Mouse (Mus musculus): Measurements from ENCODE around the gene Spats2. TPM values are rescaled to one million over a fixed set of nuclear protein-coding genes. Genes with fewer than 3 reads are reported as not detected.

The Spats2 gene
- polyA plus RNA-seq, 2 experiments = 39.7 to 47.1 TPM

GRCm38 (mm10) chr15:99184217-99184914, 58.6 kb downstream of the Spats2 start:
- DNase-seq (ENCODE audit: low spot score) = no peak
- Histone ChIP-seq H3K9ac (ENCODE audit: low read depth, low read length, severe bottlenecking) (no peak overlapping the region), H3K27me3 (ENCODE audit: control insufficient read depth, insufficient read depth, low read length) (no peaks in the 10 kb centered on the region), H3K36me3 (ENCODE audit: control insufficient read depth, insufficient read depth, low read length) (peaks cover 85% of the 10 kb centered on the region), H3K4me2 (replicated peaks; ENCODE audit: low read depth, low read length, severe bottlenecking) (no peak overlapping the region), H3K9me3 (ENCODE audit: control insufficient read depth, low read length) (no peaks in the 10 kb centered on the region), H3K4me3 (replicated peaks; ENCODE audit: low read length) (no peak overlapping the region), H3K27ac (replicated peaks; ENCODE audit: low read depth, low read length) (no peak overlapping the region), H3K4me1 (ENCODE audit: control insufficient read depth, insufficient read depth, low read length) (no peaks in the 10 kb centered on the region)
- TF ChIP-seq POLR2A (IDR thresholded peaks at IDR 0.05; ENCODE audit: borderline replicate concordance, extremely low read depth, insufficient read depth, insufficient read length) = no peak
- ATAC-seq (ENCODE audit: low FRiP score, low read depth) = no peak
- 93% methylated on average over 9 of the region's 9 CpGs for WGBS

GRCm38 (mm10) chr15:99194358-99194757, 68.6 kb downstream of the Spats2 start:
- Histone ChIP-seq H3K4me1 (ENCODE audit: control insufficient read depth, insufficient read depth, low read length) (no peaks in the 10 kb centered on the region), H3K4me2 (replicated peaks; ENCODE audit: low read depth, low read length, severe bottlenecking) (no peak overlapping the region)
- no peak for ATAC-seq (ENCODE audit: low FRiP score, low read depth)

GRCm38 (mm10) chr15:99195043-99195442, 69.3 kb downstream of the Spats2 start:
- no peak overlapping the region for H3K27ac ChIP-seq (replicated peaks; ENCODE audit: low read depth, low read length)
- H3K36me3 ChIP-seq (ENCODE audit: control insufficient read depth, insufficient read depth, low read length) = peaks cover 34% of the 10 kb centered on the region
- TF ChIP-seq POLR2A (IDR thresholded peaks at IDR 0.05; ENCODE audit: borderline replicate concordance, extremely low read depth, insufficient read depth, insufficient read length) = no peak
- H3K9me3 ChIP-seq (ENCODE audit: control insufficient read depth, low read length) = no peaks in the 10 kb centered on the region
- H3K4me1 ChIP-seq (ENCODE audit: control insufficient read depth, insufficient read depth, low read length) = no peaks in the 10 kb centered on the region
- DNase-seq (ENCODE audit: low spot score) = peak; percentile 31
- 61% methylated on average over 6 of the region's 6 CpGs for WGBS
- no peaks in the 10 kb centered on the region for H3K27me3 ChIP-seq (ENCODE audit: control insufficient read depth, insufficient read depth, low read length)
- H3K4me2 ChIP-seq (replicated peaks; ENCODE audit: low read depth, low read length, severe bottlenecking) = no peak overlapping the region
- no peak overlapping the region for H3K9ac ChIP-seq (ENCODE audit: low read depth, low read length, severe bottlenecking)
- no peak overlapping the region for H3K4me3 ChIP-seq (replicated peaks; ENCODE audit: low read length)
- no peak for ATAC-seq (ENCODE audit: low FRiP score, low read depth)

More at GRCm38 (mm10) chr15:99194358-99194757, 68.6 kb downstream of the Spats2 start:
- no peaks in the 10 kb centered on the region for H3K27me3 ChIP-seq (ENCODE audit: control insufficient read depth, insufficient read depth, low read length)
- peaks cover 33% of the 10 kb centered on the region for H3K36me3 ChIP-seq (ENCODE audit: control insufficient read depth, insufficient read depth, low read length)
- no peak for DNase-seq (ENCODE audit: low spot score)
- no peaks in the 10 kb centered on the region for H3K9me3 ChIP-seq (ENCODE audit: control insufficient read depth, low read length)
- H3K4me3 ChIP-seq (replicated peaks; ENCODE audit: low read length) = no peak overlapping the region
- no peak overlapping the region for H3K27ac ChIP-seq (replicated peaks; ENCODE audit: low read depth, low read length)
- WGBS = 90% methylated on average over 10 of the region's 10 CpGs
- TF ChIP-seq POLR2A (IDR thresholded peaks at IDR 0.05; ENCODE audit: borderline replicate concordance, extremely low read depth, insufficient read depth, insufficient read length) = no peak
- no peak overlapping the region for H3K9ac ChIP-seq (ENCODE audit: low read depth, low read length, severe bottlenecking)

GRCm38 (mm10) chr15:99198761-99199160, 73.0 kb downstream of the Spats2 start:
- H3K9ac ChIP-seq (ENCODE audit: low read depth, low read length, severe bottlenecking) = no peak overlapping the region
- no peak for TF ChIP-seq POLR2A (IDR thresholded peaks at IDR 0.05; ENCODE audit: borderline replicate concordance, extremely low read depth, insufficient read depth, insufficient read length)
- H3K4me3 ChIP-seq (replicated peaks; ENCODE audit: low read length) = no peak overlapping the region
- peaks cover 33% of the 10 kb centered on the region for H3K36me3 ChIP-seq (ENCODE audit: control insufficient read depth, insufficient read depth, low read length)
- H3K4me1 ChIP-seq (ENCODE audit: control insufficient read depth, insufficient read depth, low read length) = no peaks in the 10 kb centered on the region
- ATAC-seq (ENCODE audit: low FRiP score, low read depth) (no peak), DNase-seq (ENCODE audit: low spot score) (peak; percentile 45)
- no peak overlapping the region for H3K4me2 ChIP-seq (replicated peaks; ENCODE audit: low read depth, low read length, severe bottlenecking)
- H3K27ac ChIP-seq (replicated peaks; ENCODE audit: low read depth, low read length) = no peak overlapping the region
- no peaks in the 10 kb centered on the region for H3K27me3 ChIP-seq (ENCODE audit: control insufficient read depth, insufficient read depth, low read length)
- no peaks in the 10 kb centered on the region for H3K9me3 ChIP-seq (ENCODE audit: control insufficient read depth, low read length)

GRCm38 (mm10) chr15:99205959-99206358, 80.2 kb downstream of the Spats2 start:
- Histone ChIP-seq H3K36me3 (ENCODE audit: control insufficient read depth, insufficient read depth, low read length) (peaks cover 63% of the 10 kb centered on the region), H3K4me2 (replicated peaks; ENCODE audit: low read depth, low read length, severe bottlenecking) (no peak overlapping the region), H3K9ac (ENCODE audit: low read depth, low read length, severe bottlenecking) (no peak overlapping the region), H3K27ac (replicated peaks; ENCODE audit: low read depth, low read length) (no peak overlapping the region), H3K27me3 (ENCODE audit: control insufficient read depth, insufficient read depth, low read length) (no peaks in the 10 kb centered on the region), H3K9me3 (ENCODE audit: control insufficient read depth, low read length) (no peaks in the 10 kb centered on the region), H3K4me1 (ENCODE audit: control insufficient read depth, insufficient read depth, low read length) (no peaks in the 10 kb centered on the region), H3K4me3 (replicated peaks; ENCODE audit: low read length) (no peak overlapping the region)
- TF ChIP-seq POLR2A (IDR thresholded peaks at IDR 0.05; ENCODE audit: borderline replicate concordance, extremely low read depth, insufficient read depth, insufficient read length) = no peak
- no peak for ATAC-seq (ENCODE audit: low FRiP score, low read depth)
- DNase-seq (ENCODE audit: low spot score) = no peak
- 68% methylated on average over 8 of the region's 8 CpGs for WGBS
